Mouse (Mus musculus) heart, postnatal 0 days (tissue): ENCODE measurements around the gene Rpl32. TPM values are rescaled to one million over a fixed set of nuclear protein-coding genes. Genes with fewer than 3 reads are reported as not detected.
A peak's percentile ranks its signal among the peaks of the same experiment; 100 is the strongest.

Experiments
- ATAC-seq: fragments of 200-750 bp; cut with Nextera tagmentation; 2 replicates; pipeline ENCODE4 v1.8.0; 2017; ENCODE audit warnings: low read depth, moderate number of reproducible peaks, moderate library complexity; ENCODE audit not compliant: insufficient read depth
- DNase-seq: peaks from one replicate; pipeline ENCODE4 v3.0.0-alpha.2; 2016; ENCODE audit warnings: low spot score
- H3K27ac ChIP-seq: fragments of 300-500 bp; sonication (generic); 2 replicates; pipeline ENCODE4 v1.5.1; 2014; ENCODE audit warnings: low read depth, mild to moderate bottlenecking
- H3K27me3 ChIP-seq: fragments of 300-500 bp; sonication (generic); 2 replicates; pipeline ENCODE4 v1.6.1; 2014; ENCODE audit warnings: low read length, mixed read lengths; ENCODE audit not compliant: control insufficient read depth, insufficient read depth
- H3K36me3 ChIP-seq: fragments of 300-500 bp; sonication (generic); replicated peaks from 2 replicates; pipeline ENCODE4 v1.6.1; 2014; ENCODE audit warnings: low read length, mixed read lengths; ENCODE audit not compliant: control insufficient read depth, insufficient read depth
- H3K4me1 ChIP-seq: fragments of 300-500 bp; sonication (generic); 2 replicates; pipeline ENCODE4 v1.6.1; 2014; ENCODE audit warnings: antibody characterized with exemption; ENCODE audit not compliant: control insufficient read depth, insufficient read depth
- H3K4me2 ChIP-seq: fragments of 300-500 bp; sonication (generic); 2 replicates; pipeline ENCODE4 v1.6.1; 2014; ENCODE audit warnings: low read depth, mild to moderate bottlenecking, low read length, moderate library complexity
- H3K4me3 ChIP-seq: fragments of 300-500 bp; sonication (generic); 2 replicates; pipeline ENCODE4 v1.5.1; 2014; ENCODE audit warnings: low read depth, low read length
- H3K9ac ChIP-seq: fragments of 300-500 bp; sonication (generic); replicated peaks from 2 replicates; pipeline ENCODE4 v1.6.1; 2014; ENCODE audit warnings: low read depth, low read length, mixed read lengths
- H3K9me3 ChIP-seq: fragments of 300-500 bp; sonication (generic); replicated peaks from 2 replicates; pipeline ENCODE4 v1.6.1; 2016; ENCODE audit warnings: low read length; ENCODE audit not compliant: control insufficient read depth
- CTCF ChIP-seq: IDR thresholded peaks from 2 replicates; pipeline ENCODE4 v1.5.1; 2016; ENCODE audit warnings: antibody characterized with exemption, control low read depth, low read depth
- EP300 ChIP-seq: IDR thresholded peaks from 2 replicates; pipeline ENCODE4 v1.6.1; 2016; ENCODE audit warnings: antibody characterized with exemption, low read depth
- WGBS: fragments of 180-500 bp; shearing (Covaris S2); extraction: QIAGEN DNeasy Blood & Tissue Kit; methylation state at CpG from one replicate; pipeline ENCODE4 v1.1.7; 2014; 5-methylcytosine and 5-hydroxymethylcytosine counted together
- polyA plus RNA-seq: library from polyadenylated mRNA; unstranded; fragments of >200 nt; fragmentation: Nextera tagmentation; extraction: Ambion mirVana; gene quantifications from 2 replicates; pipeline ENCODE4 v1.2.1, GENCODE M21; 2015
- total RNA-seq: library from RNA; depleted of rRNA; stranded (reverse); fragments of >200 nt; gene quantifications from 2 replicates; pipeline ENCODE4 v1.2.3, GENCODE M21; 2014; ENCODE audit warnings: low replicate concordance; rRNA removed

Rpl32 gene
- total RNA-seq (1,019 and 1,034 TPM in 2 replicates), polyA plus RNA-seq (1,074 and 1,115 TPM in 2 replicates)

DNA sequence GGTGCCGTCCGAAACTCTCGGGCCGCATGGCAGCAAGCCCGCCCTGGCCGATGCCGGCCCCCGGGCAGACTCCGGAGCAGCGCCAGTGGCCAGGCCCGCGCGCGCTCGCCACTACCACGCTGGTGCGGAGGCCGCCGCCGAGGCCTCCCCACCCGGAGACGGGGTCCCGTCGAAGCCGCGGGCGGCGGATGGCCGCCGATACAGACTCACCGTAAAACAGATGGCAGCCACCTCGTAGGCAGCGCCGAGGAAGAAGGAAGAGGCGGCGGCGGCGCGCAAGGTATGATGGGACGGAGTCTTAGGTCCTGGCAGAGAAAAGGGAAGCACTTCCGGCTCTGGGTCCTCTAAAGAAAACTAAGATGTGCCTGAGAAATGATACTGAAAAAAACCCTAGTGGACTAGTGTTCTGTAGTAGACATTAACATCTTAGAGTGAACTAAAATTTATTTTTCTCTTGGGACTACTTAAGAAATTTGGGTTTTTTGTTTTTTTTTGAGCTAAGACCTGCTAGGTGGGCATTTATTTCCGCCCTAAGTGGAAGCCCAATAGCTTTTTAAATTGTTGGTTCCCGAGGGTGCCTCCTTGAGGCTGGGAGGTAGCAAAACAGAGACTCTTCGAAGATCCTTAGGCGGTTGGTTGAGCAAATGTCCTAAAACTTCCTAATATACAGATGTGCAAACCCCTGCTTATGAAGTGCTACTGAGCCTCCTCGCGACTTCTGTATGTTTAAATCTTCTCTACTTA is at the start of gene Rpl32:
Rpl32 (minus strand) TSS at position 260 of the 744 bp plus-strand sequence.
- peak within 1 kb of the TSS; percentile 97 for H3K9ac ChIP-seq
- under 1% methylated on average over 47 of the region's 47 CpGs for WGBS
- peaks cover 18% of the 10 kb centered on the region for H3K4me1 ChIP-seq
- peak within 1 kb of the TSS; percentile 89 for H3K4me3 ChIP-seq
- no peaks in the 10 kb centered on the region for H3K27me3 ChIP-seq
- DNase-seq = peak; percentile 91
- TF ChIP-seq CTCF = peak; percentile 50
- peak; percentile 100 for TF ChIP-seq EP300
- ATAC-seq = peak; percentile 85
- peak within 1 kb of the TSS; percentile 96 for H3K27ac ChIP-seq
- H3K4me2 ChIP-seq = peak within 1 kb of the TSS; percentile 80
- H3K9me3 ChIP-seq = no peaks in the 10 kb centered on the region
- peaks cover 39% of the 10 kb centered on the region for H3K36me3 ChIP-seq

DNA sequence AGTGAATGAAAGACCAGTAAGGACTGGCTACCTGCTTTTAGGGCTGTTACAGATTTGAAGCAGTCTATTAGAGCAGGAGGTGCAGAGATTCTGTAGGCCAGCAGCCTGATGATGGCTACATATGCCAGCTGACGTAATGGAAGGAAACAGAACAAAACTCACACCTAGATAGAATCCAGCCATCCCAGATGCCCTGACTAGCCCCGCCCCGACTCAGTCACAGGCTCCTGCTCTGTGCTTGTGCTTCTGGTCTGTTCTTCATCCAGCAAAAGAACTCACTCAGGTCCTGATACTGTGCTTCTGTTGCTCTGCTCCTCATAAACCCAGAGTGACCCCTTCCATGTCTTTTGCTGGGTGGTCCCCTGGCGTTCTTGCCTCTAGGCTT is 47.8 kb upstream of the Rpl32 start:
- Histone ChIP-seq H3K9ac (no peak overlapping the region), H3K9me3 (no peaks in the 10 kb centered on the region), H3K4me2 (no peak overlapping the region), H3K27ac (peak overlapping the region; percentile 53), H3K27me3 (no peaks in the 10 kb centered on the region), H3K4me3 (no peak overlapping the region), H3K4me1 (peaks cover 16% of the 10 kb centered on the region), H3K36me3 (no peaks in the 10 kb centered on the region)
- TF ChIP-seq CTCF (no peak), EP300 (no peak)
- ATAC-seq (no peak), DNase-seq (no peak)
- WGBS = 43% methylated on average over 4 of the region's 4 CpGs

- H3K36me3 ChIP-seq = no peaks in the 10 kb centered on the region
- TF ChIP-seq CTCF (no peak), EP300 (no peak)
- H3K4me2 ChIP-seq = no peak overlapping the region
- no peaks in the 10 kb centered on the region for H3K27me3 ChIP-seq
- DNase-seq = no peak
- 68% methylated on average over 3 of the region's 3 CpGs for WGBS
- ATAC-seq = no peak
- H3K9me3 ChIP-seq = no peaks in the 10 kb centered on the region
- H3K27ac ChIP-seq = peak overlapping the region; percentile 53; the same call in 1 of the 2 replicates
- peaks cover 16% of the 10 kb centered on the region for H3K4me1 ChIP-seq
- H3K4me3 ChIP-seq = no peak overlapping the region
- no peak overlapping the region for H3K9ac ChIP-seq
These were observed 47.3 kb upstream of the Rpl32 start for GRCm38 (mm10) chr6:115855733-115856360.

DNA sequence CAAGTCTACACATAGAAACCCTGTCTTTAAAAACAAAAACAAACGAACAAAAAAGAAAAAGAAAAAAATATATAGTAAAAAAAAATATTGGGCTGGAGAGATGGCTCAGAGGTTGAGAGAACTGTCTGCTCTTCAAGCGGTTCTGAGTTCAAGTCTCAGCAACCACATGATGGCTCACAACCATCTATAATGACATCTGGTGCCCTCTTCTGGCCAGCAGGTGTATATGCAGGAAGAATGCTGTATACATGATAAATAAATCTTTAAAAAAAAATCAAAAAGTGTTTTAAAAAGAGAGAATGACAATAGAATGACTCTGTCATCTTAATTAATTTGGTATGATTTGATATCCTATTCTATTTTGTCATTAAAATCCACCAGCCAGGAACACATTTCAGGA is 45.9 kb upstream of the Rpl32 start:
- Histone ChIP-seq H3K27ac (no peak overlapping the region), H3K9ac (no peak overlapping the region), H3K9me3 (no peaks in the 10 kb centered on the region), H3K27me3 (no peaks in the 10 kb centered on the region), H3K36me3 (no peaks in the 10 kb centered on the region), H3K4me1 (peaks cover 16% of the 10 kb centered on the region; the same call in 1 of the 2 replicates), H3K4me2 (no peak overlapping the region), H3K4me3 (no peak overlapping the region)
- DNase-seq = no peak
- ATAC-seq = no peak
- TF ChIP-seq CTCF = peak; percentile 48
- TF ChIP-seq EP300 = no peak
- WGBS = 74% methylated on average over 2 of the region's 2 CpGs

- 44% methylated on average over 7 of the region's 7 CpGs for WGBS
- peaks cover 16% of the 10 kb centered on the region; the same call in 1 of the 2 replicates for H3K4me1 ChIP-seq
- H3K9me3 ChIP-seq = no peaks in the 10 kb centered on the region
- peak overlapping the region; percentile 57 for H3K4me3 ChIP-seq
- no peak for DNase-seq
- TF ChIP-seq CTCF = no peak
- TF ChIP-seq EP300 = no peak
- no peaks in the 10 kb centered on the region for H3K27me3 ChIP-seq
- ATAC-seq = no peak
- peak overlapping the region; percentile 70 for H3K27ac ChIP-seq
- peak overlapping the region; percentile 55 for H3K4me2 ChIP-seq
- H3K36me3 ChIP-seq = peaks cover 3% of the 10 kb centered on the region; the same call in 1 of the 2 replicates
- 0 out of 2 replicates have a peak overlapping the region, but pooled peaks have one; percentile 22 for H3K9ac ChIP-seq
These were observed 45.4 kb upstream of the Rpl32 start for GRCm38 (mm10) chr6:115853985-115854384.
